Mouse (Mus musculus) kidney, adult 2 months (tissue): Measurements from ENCODE around the gene Helz. TPM values are rescaled to one million over a fixed set of nuclear protein-coding genes. Genes with fewer than 3 reads are reported as not detected.
"Not testable (repeated sequence)": the region's sequence is repeated elsewhere in the genome, so short reads cannot be mapped to it uniquely, and the experiment has no call there.

Experiments
- DNase-seq: peaks from one replicate; pipeline ENCODE4 v3.0.0; 2021
- H3K27ac ChIP-seq: fragments of 200-500 bp; 2 replicates; pipeline ENCODE4 v1.5.1; 2012; ENCODE audit warnings: low read depth, low read length, control low read depth, inconsistent platforms; ENCODE audit not compliant: insufficient read depth
- H3K27me3 ChIP-seq: fragments of 200-500 bp; replicated peaks from 2 replicates; pipeline ENCODE4 v1.6.1; 2012; ENCODE audit warnings: mild to moderate bottlenecking, moderate library complexity, low read length, inconsistent platforms; ENCODE audit not compliant: control insufficient read depth, insufficient read depth
- H3K36me3 ChIP-seq: fragments of 200-500 bp; 2 replicates; pipeline ENCODE4 v1.6.1; 2012; ENCODE audit warnings: mild to moderate bottlenecking, moderate library complexity, low read length, inconsistent platforms; ENCODE audit not compliant: control insufficient read depth, insufficient read depth
- H3K4me1 ChIP-seq: fragments of 200-500 bp; 2 replicates; pipeline ENCODE4 v1.6.1; 2011; ENCODE audit warnings: low read length; ENCODE audit not compliant: control insufficient read depth, insufficient read depth
- H3K4me3 ChIP-seq: fragments of 200-500 bp; 2 replicates; pipeline ENCODE4 v1.5.1; 2011; ENCODE audit warnings: mild to moderate bottlenecking, low read depth, low read length, control low read depth; ENCODE audit not compliant: insufficient read depth
- CTCF ChIP-seq: fragments of 200-500 bp; conservative IDR thresholded peaks from 2 replicates; pipeline ENCODE4 v1.5.1; 2011; ENCODE audit warnings: low read depth, mild to moderate bottlenecking, control low read depth, low read length, moderate library complexity, mixed read lengths; ENCODE audit not compliant: insufficient read depth, insufficient read length
- POLR2A ChIP-seq: fragments of 200-500 bp; IDR thresholded peaks from one replicate; pipeline ENCODE4 v1.6.1; 2011; ENCODE audit warnings: low read depth, low read length, control low read depth
- WGBS: fragments of 180-500 bp; shearing (Covaris S2); methylation state at CpG from one replicate; pipeline ENCODE4 v1.1.7; 2018; 5-methylcytosine and 5-hydroxymethylcytosine counted together
- polyA plus RNA-seq: library from polyadenylated mRNA; depleted of rRNA; stranded (reverse); fragments of >200 nt; gene quantifications from 2 replicates; pipeline ENCODE4 v1.2.3, GENCODE M21; 2012; rRNA removed

The Helz gene
- 16.3 and 18.8 TPM in 2 replicates for polyA plus RNA-seq

DNA sequence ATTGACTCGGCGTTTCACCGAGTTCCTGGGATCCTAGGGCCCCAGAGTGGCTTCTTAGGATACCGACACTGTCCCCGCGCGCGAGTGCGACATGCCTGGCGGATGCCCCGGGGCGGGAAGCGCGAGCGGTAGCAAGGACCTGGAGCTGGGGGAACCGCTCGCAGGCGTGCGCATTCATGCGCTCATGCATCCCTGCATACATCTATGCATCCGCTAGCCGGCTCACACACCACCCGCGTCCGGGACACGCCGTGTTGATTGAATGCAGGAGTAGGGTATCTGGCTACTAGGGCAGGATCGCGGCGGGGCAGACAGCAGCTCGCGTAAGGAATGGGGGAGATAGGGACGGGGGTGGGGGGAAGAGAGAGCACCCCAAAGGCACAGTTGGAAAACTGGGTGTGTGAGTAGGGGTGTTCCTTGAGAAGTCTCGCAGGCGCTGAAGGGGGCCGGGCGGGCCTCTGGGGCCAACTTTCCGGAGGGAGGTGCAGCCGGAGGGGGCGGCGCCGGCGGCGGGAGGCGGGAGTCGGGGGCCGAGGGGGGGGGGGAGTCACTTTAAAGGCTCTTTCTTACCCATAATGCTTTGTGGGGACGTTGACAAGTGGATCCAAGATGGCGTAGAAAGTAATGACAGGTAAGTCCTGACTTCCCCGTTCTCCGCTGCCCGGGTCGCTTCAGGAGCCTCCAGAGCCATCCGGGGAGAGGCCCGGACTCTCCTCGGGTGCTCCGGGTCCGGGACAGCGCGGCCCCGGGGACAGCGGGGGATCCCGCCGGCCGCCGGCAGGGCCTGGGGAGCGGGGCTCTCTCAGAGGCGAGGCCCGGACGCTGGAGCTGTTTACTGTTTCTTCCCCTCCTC, at the start of gene Helz:
Helz (plus strand) TSS at position 580 of the 853 bp plus-strand sequence.
- H3K27ac ChIP-seq: peak within 1 kb of the TSS; percentile 62; the same call in 1 of the 2 replicates
- DNase-seq: peak; percentile 81
- no peak for TF ChIP-seq CTCF
- no peak for TF ChIP-seq POLR2A

DNA sequence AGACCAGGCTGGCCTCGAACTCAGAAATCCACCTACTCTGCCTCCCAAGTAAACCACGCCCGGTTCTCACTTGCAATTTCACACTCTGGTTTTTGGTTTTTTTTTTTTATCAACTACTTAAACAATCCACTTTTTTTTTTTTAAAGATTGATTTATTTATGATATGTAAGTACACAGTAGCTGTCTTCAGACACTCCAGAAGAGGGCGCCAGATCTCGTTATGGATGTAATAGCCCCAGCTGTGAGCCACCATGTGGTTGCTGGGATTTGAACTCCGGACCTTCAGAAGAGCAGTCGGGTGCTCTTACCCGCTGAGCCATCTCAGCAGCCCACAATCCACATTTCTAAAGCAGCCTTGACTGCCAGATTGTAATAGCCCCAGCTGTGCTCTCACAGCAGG, 44.9 kb upstream of the Helz start:
- no peaks in the 10 kb centered on the region for H3K36me3 ChIP-seq
- no peak overlapping the region for H3K27ac ChIP-seq
- H3K27me3 ChIP-seq: no peaks in the 10 kb centered on the region
- no peaks in the 10 kb centered on the region for H3K4me1 ChIP-seq
- WGBS: 89% methylated on average over 8 of the region's 8 CpGs
- no peak overlapping the region for H3K4me3 ChIP-seq
- TF ChIP-seq CTCF: no peak
- no peak for TF ChIP-seq POLR2A
- DNase-seq: no peak

More for the DNA sequence above, at the start of gene Helz:
- H3K4me3 ChIP-seq: peak within 1 kb of the TSS; percentile 97
- H3K27me3 ChIP-seq: no peaks in the 10 kb centered on the region
- H3K36me3 ChIP-seq: no peaks in the 10 kb centered on the region
- no peaks in the 10 kb centered on the region for H3K4me1 ChIP-seq
- WGBS: under 1% methylated on average over 69 of the region's 70 CpGs

DNA sequence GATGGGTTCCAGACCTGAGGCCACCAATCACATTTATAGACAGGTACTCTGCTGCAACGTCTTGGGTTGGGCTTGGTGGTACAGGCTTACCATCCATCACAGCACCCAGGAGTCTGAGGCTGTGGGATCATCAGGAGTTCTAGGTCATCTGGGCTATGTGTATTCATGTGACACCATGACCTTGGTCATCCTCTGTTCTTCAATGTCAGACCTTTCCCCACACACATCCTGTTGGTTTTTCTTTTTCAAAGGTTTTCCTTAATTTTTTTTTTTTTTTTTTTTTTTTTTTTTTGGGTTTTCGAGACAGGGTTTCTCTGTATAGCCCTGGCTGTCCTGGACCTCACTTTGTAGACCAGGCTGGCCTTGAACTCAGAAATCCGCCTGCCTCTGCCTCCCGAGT, 43.4 kb upstream of the Helz start:
- WGBS: 93% methylated on average over 3 of the region's 4 CpGs
- H3K36me3 ChIP-seq, H3K27me3 ChIP-seq: not testable (repeated sequence)

DNA sequence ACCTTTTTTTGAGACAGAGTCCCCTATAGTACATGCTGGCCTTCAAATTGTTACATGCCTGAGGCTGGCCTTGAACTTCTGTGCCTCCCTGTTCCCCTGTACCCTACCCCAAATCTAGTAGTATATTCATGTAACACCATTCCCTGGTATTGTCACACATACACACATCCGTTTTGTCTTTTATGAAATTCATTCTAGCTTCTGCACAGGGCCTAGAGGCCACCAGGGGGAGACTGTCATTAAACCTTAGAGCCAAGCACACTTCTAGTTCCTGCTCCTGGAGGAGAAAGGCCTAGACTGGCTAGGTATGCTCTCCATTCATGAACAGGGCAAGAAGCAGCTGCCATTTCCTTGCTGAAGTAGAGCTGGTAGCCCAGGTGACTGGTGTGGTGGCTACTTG, 41.5 kb upstream of the Helz start:
- no peak for TF ChIP-seq POLR2A
- TF ChIP-seq CTCF: peak; percentile 52
- H3K36me3 ChIP-seq: no peaks in the 10 kb centered on the region
- DNase-seq: peak; percentile 20
- no peaks in the 10 kb centered on the region for H3K4me1 ChIP-seq
- H3K27me3 ChIP-seq: no peaks in the 10 kb centered on the region
- no peak overlapping the region for H3K27ac ChIP-seq
- WGBS: 64% methylated on average over 1 of the region's 1 CpGs
- H3K4me3 ChIP-seq: no peak overlapping the region

More for the DNA sequence above, 43.4 kb upstream of the Helz start:
- not testable (repeated sequence) for H3K4me1 ChIP-seq, H3K27ac ChIP-seq, H3K4me3 ChIP-seq, DNase-seq

DNA sequence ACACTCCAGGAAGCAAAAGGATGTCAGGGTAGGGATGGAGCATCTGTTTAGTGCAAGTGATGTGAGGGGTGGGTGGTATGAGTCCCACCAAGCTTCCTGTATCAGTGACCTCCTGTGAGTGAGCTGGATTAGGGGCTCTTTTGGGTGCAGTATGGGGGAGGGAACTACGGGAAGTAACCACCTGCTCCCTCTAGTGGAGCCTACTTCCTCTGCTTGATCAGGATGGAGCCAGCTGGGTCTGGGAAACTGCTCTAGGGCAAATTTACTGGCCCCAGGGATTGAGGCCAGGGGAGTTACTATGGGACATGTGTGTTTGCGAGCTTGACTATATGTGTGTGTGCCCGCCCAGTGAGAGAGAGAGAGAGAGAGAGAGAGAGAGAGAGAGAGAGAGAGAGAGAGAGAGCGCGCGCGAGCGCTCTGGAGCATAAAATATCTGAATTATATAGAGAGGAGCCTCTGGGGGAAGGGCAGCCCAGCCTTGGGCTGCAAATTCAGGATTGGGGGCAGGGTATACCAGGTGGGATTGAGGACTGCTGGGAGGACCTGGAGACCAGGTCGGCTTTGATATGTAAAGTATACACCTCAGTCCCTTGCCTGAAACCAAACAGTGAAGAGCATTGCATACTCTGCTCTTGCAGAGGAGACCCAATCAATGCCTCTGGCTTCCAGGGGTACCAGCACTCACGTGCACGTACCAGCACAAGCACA, 37.9 kb upstream of the Helz start:
- 46% methylated on average over 11 of the region's 11 CpGs for WGBS
- Histone ChIP-seq H3K4me1 (no peaks in the 10 kb centered on the region), H3K27me3 (no peaks in the 10 kb centered on the region), H3K27ac (no peak overlapping the region), H3K36me3 (no peaks in the 10 kb centered on the region), H3K4me3 (no peak overlapping the region)
- peak; percentile 6 for DNase-seq
- TF ChIP-seq POLR2A (no peak), CTCF (peak; percentile 34)

DNA sequence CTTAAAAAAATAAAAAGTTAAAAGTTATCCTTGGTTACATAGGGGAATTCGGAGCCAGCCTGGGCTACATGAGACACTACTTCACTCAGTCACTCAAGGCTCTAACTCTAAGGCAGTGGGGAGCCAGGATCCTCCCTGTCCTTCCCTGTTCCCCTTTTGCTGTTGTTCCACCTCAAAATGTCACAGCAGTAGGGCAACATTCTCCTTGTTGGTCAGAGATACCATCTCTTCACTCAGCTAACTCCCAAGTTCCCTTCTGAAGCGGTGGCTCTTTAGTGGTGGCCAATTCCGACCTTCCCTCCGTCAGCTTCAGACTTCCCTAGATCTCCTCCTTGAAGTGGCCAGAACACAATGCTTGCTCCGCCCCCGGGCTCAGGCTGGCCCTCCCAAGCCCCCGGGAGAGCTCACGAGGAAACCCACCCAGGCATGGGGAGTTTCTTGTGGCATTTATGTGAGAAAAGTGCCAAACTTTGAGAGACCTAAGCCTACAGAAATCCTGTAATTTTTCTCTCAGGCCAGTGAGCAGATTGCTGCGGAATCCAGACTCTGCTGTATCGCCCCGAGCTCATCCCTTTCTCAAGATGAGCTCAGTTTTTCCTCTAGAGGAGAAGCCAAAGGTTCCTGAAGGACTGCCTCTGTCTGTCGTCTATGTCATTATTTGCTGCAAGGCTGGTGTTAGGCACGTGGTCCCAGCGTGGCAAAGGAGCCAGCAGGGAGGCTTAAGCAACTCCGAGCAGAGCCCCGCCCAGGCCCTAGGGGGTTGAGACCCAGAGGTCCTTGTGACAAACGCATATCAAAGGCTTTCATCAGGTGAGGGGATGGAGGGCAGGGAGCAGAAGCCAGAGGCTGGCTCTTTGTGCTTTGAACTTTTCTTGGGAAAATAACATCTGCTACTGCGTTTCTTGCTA, 37.1 kb upstream of the Helz start:
- DNase-seq: peak; percentile 17
- no peak for TF ChIP-seq POLR2A
- no peak for TF ChIP-seq CTCF
- H3K4me1 ChIP-seq: no peaks in the 10 kb centered on the region
- no peaks in the 10 kb centered on the region for H3K27me3 ChIP-seq
- no peaks in the 10 kb centered on the region for H3K36me3 ChIP-seq
- H3K27ac ChIP-seq: no peak overlapping the region
- H3K4me3 ChIP-seq: no peak overlapping the region
- WGBS: 10% methylated on average over 18 of the region's 18 CpGs

DNA sequence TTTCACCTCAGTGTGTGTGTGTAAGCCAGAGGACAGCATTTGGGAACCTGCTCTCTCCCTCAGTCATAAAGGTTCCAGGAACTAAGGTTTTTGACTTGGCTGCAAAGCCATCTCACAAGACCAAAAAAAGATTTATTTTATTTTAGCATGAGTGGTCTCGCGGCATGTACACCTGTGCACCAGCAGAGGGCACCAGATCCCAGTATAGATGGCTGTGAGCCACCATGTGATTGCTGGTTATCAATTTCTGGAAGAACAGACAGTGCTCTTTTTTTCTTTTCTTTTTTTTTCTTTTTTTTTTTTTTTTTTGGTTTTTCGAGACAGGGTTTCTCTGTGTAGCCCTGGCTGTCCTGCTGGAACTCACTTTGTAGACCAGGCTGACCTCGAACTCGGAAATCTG, 35.8 kb upstream of the Helz start:
- TF ChIP-seq CTCF: peak; percentile 85
- peak; percentile 67 for DNase-seq
- not testable (repeated sequence) for H3K27me3 ChIP-seq, H3K27ac ChIP-seq, H3K36me3 ChIP-seq, H3K4me3 ChIP-seq, H3K4me1 ChIP-seq
- WGBS: 45% methylated on average over 5 of the region's 5 CpGs
